ENCODE assay signal across 18 mouse cellular contexts in the genomic region with DNA sequence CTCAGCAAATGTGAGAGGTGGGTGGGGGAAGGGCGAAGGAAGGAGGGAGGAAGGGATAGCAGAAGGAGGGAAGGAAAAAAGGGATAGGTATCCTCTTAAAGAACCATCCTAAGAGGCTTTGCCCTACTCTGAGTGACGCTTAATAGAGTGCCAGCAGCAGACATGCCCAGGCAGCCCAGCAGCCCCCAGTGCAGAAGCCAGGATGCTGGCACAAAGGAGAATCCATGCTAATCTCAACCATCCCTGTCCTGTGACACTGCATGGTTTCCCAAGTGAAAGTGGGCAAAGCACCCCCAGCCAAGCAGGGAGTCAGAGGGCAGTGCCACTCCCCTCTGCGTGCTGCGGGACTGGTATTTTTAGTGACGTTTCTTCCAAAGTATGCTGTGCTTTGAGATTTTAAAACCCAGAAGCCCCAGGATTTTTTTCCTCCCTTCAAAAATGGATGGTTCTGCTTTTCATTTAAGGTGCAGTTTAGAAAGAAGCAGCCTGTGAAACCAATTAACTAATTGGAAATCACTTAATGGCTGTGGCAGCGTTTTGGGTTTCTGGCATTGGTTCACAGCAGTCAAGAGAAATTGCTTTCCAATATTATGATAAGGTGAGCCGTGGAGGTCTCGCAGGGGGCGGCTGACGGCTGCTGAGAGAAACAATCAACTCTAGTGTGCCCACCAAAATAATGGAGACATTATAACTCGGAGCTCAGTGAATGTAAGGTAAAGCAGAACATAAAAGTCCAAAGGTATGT.
A peak's percentile ranks its signal among the peaks of the same experiment; 100 is the strongest.
DNase-seq lines count a peak whose midpoint lies in the region; ATAC-seq and TF ChIP-seq lines count a peak whose summit lies in the region.
"Had no signal": no experiment of that assay in that cellular context is flagged by ENCODE, and none has a peak within 500 bp of the region (broad histone marks: within the 10 kb centered on the region; RNA-seq: fewer than 3 reads in every experiment).

No protein-coding gene starts in this region.

- H3K4me1 ChIP-seq in midbrain, embryonic 12.5 days: peaks cover 17% of the 10 kb centered on the region
- H3K4me1 ChIP-seq in midbrain, embryonic 14.5 days (ENCODE audit: control insufficient read depth, insufficient read depth, low read length): peaks cover 7% of the 10 kb centered on the region; the same call in 1 of the 2 replicates
- peaks cover 29% of the 10 kb centered on the region for H3K4me1 ChIP-seq in embryonic facial prominence, embryonic 12.5 days
- H3K4me1 ChIP-seq in forebrain, embryonic 11.5 days (replicated peaks; ENCODE audit: control insufficient read depth, insufficient read depth, low read length): peaks cover 3% of the 10 kb centered on the region; the same call in 1 of the 2 replicates
- H3K4me1 ChIP-seq in limb, embryonic 12.5 days (replicated peaks): peaks cover 53% of the 10 kb centered on the region
- H3K4me1 ChIP-seq in thymus, adult 2 months (replicated peaks; ENCODE audit: control insufficient read depth, insufficient read depth, low read length): no peaks in the 10 kb centered on the region
- H3K4me1 ChIP-seq: kidney, embryonic 15.5 days had no signal

- H3K9ac ChIP-seq in midbrain, embryonic 12.5 days (replicated peaks): no peak overlapping the region
- no peak overlapping the region for H3K9ac ChIP-seq in midbrain, embryonic 14.5 days (replicated peaks; ENCODE audit: low read length)
- H3K9ac ChIP-seq in embryonic facial prominence, embryonic 12.5 days: no peak overlapping the region
- no peak overlapping the region for H3K9ac ChIP-seq in forebrain, embryonic 11.5 days (ENCODE audit: low read length)
- no peak overlapping the region; the same call in 1 of the 2 replicates for H3K9ac ChIP-seq in limb, embryonic 12.5 days (replicated peaks)
- H3K9ac ChIP-seq: kidney, embryonic 15.5 days; lung, embryonic 14.5 days had no signal

- H3K4me2 ChIP-seq in midbrain, embryonic 12.5 days (replicated peaks): no peak overlapping the region
- no peak overlapping the region for H3K4me2 ChIP-seq in midbrain, embryonic 14.5 days (ENCODE audit: low read length)
- H3K4me2 ChIP-seq in embryonic facial prominence, embryonic 12.5 days (replicated peaks): no peak overlapping the region; the same call in 1 of the 2 replicates
- no peak overlapping the region for H3K4me2 ChIP-seq in forebrain, embryonic 11.5 days (ENCODE audit: low read depth, low read length, severe bottlenecking)
- H3K4me2 ChIP-seq in limb, embryonic 12.5 days: peak overlapping the region; percentile 13; the same call in 1 of the 2 replicates
- H3K4me2 ChIP-seq: kidney, embryonic 15.5 days; lung, embryonic 14.5 days had no signal

- 0 out of 2 replicates have a peak, but pooled peaks have one; percentile 17 for ATAC-seq in midbrain, embryonic 12.5 days (ENCODE audit: low FRiP score, low read depth)
- ATAC-seq in midbrain, embryonic 14.5 days (ENCODE audit: low FRiP score, low TSS enrichment): no peak
- no peak for ATAC-seq in embryonic facial prominence, embryonic 12.5 days (ENCODE audit: insufficient number of reproducible peaks, insufficient read depth, low FRiP score, low TSS enrichment)
- ATAC-seq in forebrain, embryonic 11.5 days (replicated peaks; ENCODE audit: low FRiP score): no peak
- no peak for ATAC-seq in limb, embryonic 12.5 days (ENCODE audit: insufficient number of reproducible peaks, insufficient read depth, low FRiP score, low TSS enrichment, low read depth)
- ATAC-seq: CD4-positive, CD25-positive, alpha-beta regulatory T cell, adult 4 months; inflammation-experienced regulatory T-cells, adult 6 months had no signal

- DNase-seq in midbrain, embryonic 14.5 days: no peak
- peak; percentile 50 for DNase-seq in forebrain, embryonic 11.5 days (ENCODE audit: low spot score)
- no peak for DNase-seq in thymus, adult 2 months
- no peak for DNase-seq in cerebellum, adult 11-12 months
- no peak for DNase-seq in layer of hippocampus, adult 2 months (ENCODE audit: low spot score in 2 of 2)
- DNase-seq: adrenal gland, adult 8-10 months; cerebellum, postnatal 25 days; liver; lung, embryonic 14.5 days; right cerebral cortex, postnatal 25 days; thymus, postnatal 36 days had no signal

- no peak for TF ChIP-seq POLR2A in thymus, adult 2 months (IDR thresholded peaks at IDR 0.05; ENCODE audit: control insufficient read depth, extremely low read depth, insufficient read depth, low read length, poor library complexity)

- no peaks in the 10 kb centered on the region for H3K9me3 ChIP-seq in midbrain, embryonic 12.5 days
- H3K9me3 ChIP-seq in midbrain, embryonic 14.5 days (ENCODE audit: control insufficient read depth, low read length): no peaks in the 10 kb centered on the region
- no peaks in the 10 kb centered on the region for H3K9me3 ChIP-seq in embryonic facial prominence, embryonic 12.5 days
- H3K9me3 ChIP-seq in forebrain, embryonic 11.5 days (ENCODE audit: control insufficient read depth, low read length): no peaks in the 10 kb centered on the region
- H3K9me3 ChIP-seq in limb, embryonic 12.5 days: no peaks in the 10 kb centered on the region
- H3K9me3 ChIP-seq: kidney, embryonic 15.5 days had no signal

- 77% methylated on average over 11 of the region's 11 CpGs for WGBS in midbrain, embryonic 12.5 days
- 80% methylated on average over 11 of the region's 11 CpGs for WGBS in midbrain, embryonic 14.5 days
- WGBS in embryonic facial prominence, embryonic 12.5 days: 37% methylated on average over 11 of the region's 11 CpGs
- WGBS in forebrain, embryonic 11.5 days: 66% methylated on average over 11 of the region's 11 CpGs
- 45% methylated on average over 11 of the region's 11 CpGs for WGBS in limb, embryonic 12.5 days
- 91% methylated on average over 11 of the region's 11 CpGs for WGBS in thymus, adult 2 months

- H3K27ac ChIP-seq in midbrain, embryonic 12.5 days (replicated peaks): no peak overlapping the region
- H3K27ac ChIP-seq in midbrain, embryonic 14.5 days (replicated peaks; ENCODE audit: low read depth, low read length): no peak overlapping the region
- H3K27ac ChIP-seq in embryonic facial prominence, embryonic 12.5 days: 0 out of 2 replicates have a peak overlapping the region, but pooled peaks have one; percentile 51
- no peak overlapping the region for H3K27ac ChIP-seq in forebrain, embryonic 11.5 days (ENCODE audit: low read depth, low read length)
- peak overlapping the region; percentile 85 for H3K27ac ChIP-seq in limb, embryonic 12.5 days
- no peak overlapping the region for H3K27ac ChIP-seq in thymus, adult 2 months (ENCODE audit: control insufficient read depth, insufficient read depth, low read length)
- no peak overlapping the region for H3K27ac ChIP-seq in layer of hippocampus, adult 2 months
- H3K27ac ChIP-seq: kidney, embryonic 15.5 days; macrophage had no signal

- H3K4me3 ChIP-seq in midbrain, embryonic 12.5 days: no peak overlapping the region
- H3K4me3 ChIP-seq in midbrain, embryonic 14.5 days (replicated peaks; ENCODE audit: low read depth, low read length): no peak overlapping the region
- no peak overlapping the region for H3K4me3 ChIP-seq in embryonic facial prominence, embryonic 12.5 days
- no peak overlapping the region for H3K4me3 ChIP-seq in forebrain, embryonic 11.5 days (ENCODE audit: low read depth, low read length)
- no peak overlapping the region for H3K4me3 ChIP-seq in limb, embryonic 12.5 days (replicated peaks)
- H3K4me3 ChIP-seq in thymus, adult 2 months (ENCODE audit: control insufficient read depth, insufficient read depth, low read length): no peak overlapping the region
- H3K4me3 ChIP-seq in layer of hippocampus, adult 2 months: no peak overlapping the region
- H3K4me3 ChIP-seq: kidney, embryonic 15.5 days had no signal

- H3K27me3 ChIP-seq in midbrain, embryonic 12.5 days: 0 out of 2 replicates have a peak, but pooled peaks cover 2% of the 10 kb centered on the region
- no peaks in the 10 kb centered on the region for H3K27me3 ChIP-seq in midbrain, embryonic 14.5 days (ENCODE audit: control insufficient read depth, insufficient read depth, low read length)
- no peaks in the 10 kb centered on the region for H3K27me3 ChIP-seq in embryonic facial prominence, embryonic 12.5 days
- no peaks in the 10 kb centered on the region for H3K27me3 ChIP-seq in forebrain, embryonic 11.5 days (ENCODE audit: control insufficient read depth, insufficient read depth, low read length)
- no peaks in the 10 kb centered on the region for H3K27me3 ChIP-seq in limb, embryonic 12.5 days
- no peaks in the 10 kb centered on the region for H3K27me3 ChIP-seq in thymus, adult 2 months (ENCODE audit: control insufficient read depth, insufficient read depth, low read length)
- H3K27me3 ChIP-seq: kidney, embryonic 15.5 days had no signal

- no peak for TF ChIP-seq CTCF in thymus, adult 2 months (IDR thresholded peaks at IDR 0.05; ENCODE audit: borderline replicate concordance, control insufficient read depth, extremely low read depth, insufficient read depth, low read length, poor library complexity)
- TF ChIP-seq CTCF in layer of hippocampus, adult 2 months (conservative IDR thresholded peaks at IDR 0.05): no peak

- no peaks in the 10 kb centered on the region for H3K36me3 ChIP-seq in midbrain, embryonic 12.5 days
- H3K36me3 ChIP-seq in midbrain, embryonic 14.5 days (ENCODE audit: control insufficient read depth, insufficient read depth, low read length): no peaks in the 10 kb centered on the region
- no peaks in the 10 kb centered on the region for H3K36me3 ChIP-seq in embryonic facial prominence, embryonic 12.5 days
- H3K36me3 ChIP-seq in forebrain, embryonic 11.5 days (ENCODE audit: control insufficient read depth, insufficient read depth, low read length): no peaks in the 10 kb centered on the region
- H3K36me3 ChIP-seq in limb, embryonic 12.5 days: no peaks in the 10 kb centered on the region
- no peaks in the 10 kb centered on the region for H3K36me3 ChIP-seq in thymus, adult 2 months (ENCODE audit: control insufficient read depth, insufficient read depth, low read length)
- H3K36me3 ChIP-seq: kidney, embryonic 15.5 days had no signal

Comparison
In these comparisons a context has a peak if more than half of its experiments do, and no peak if none do; other contexts are left out.
1. H3K27ac ChIP-seq: peak in embryonic facial prominence, embryonic 12.5 days (single experiment) and limb, embryonic 12.5 days (single experiment); none in midbrain, embryonic 12.5 days (single experiment), midbrain, embryonic 14.5 days (single experiment), forebrain, embryonic 11.5 days (single experiment), thymus, adult 2 months (single experiment) and layer of hippocampus, adult 2 months (single experiment).